Mouse (Mus musculus) T-helper 1 cell (primary cell): ENCODE measurements around the gene Rnaseh2a.

Source experiments
- in situ Hi-C: fragments of 300-600 bp; cut with MboI, MseI; formaldehyde crosslinking; loops from one replicate; pipeline ENCODE4 v1.15.1; 2025; ENCODE audit warnings: high pct_unique_total_duplicates

Rnaseh2a gene

GRCm38 (mm10) chr8:84967532-84968304, 1.8 kb downstream of the Rnaseh2a start:
- in situ Hi-C loops: no loop called here

- in situ Hi-C loops: no loop called here
Measured at GRCm38 (mm10) chr8:84966603-84967002, 3.0 kb downstream of the Rnaseh2a start.

- in situ Hi-C loops: no loop called here
Measured at GRCm38 (mm10) chr8:84965731-84966291, 3.8 kb downstream of the Rnaseh2a start.

DNA sequence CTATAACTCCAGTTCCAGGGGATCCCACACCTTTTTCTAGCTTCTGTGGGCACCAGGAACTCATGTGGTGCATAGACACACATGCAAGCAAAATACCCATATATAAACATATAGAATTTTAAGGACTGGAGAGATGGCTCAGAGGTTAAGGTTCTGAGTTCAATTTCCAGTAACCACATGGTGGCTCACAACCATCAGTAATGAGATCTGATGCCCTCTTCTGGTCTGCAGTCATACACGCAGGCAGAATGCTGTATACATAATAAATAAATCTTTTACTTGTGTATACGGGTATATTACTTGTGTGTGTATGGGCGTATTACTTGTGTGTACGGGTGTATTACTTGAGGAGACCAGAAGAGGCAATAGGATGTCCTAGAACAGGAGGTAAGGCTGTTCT, 5.6 kb downstream of the Rnaseh2a start:
- in situ Hi-C loops: no loop called here

- in situ Hi-C loops: loop anchor here (10.0 kb wide), 1 partner anchor 45 kb away; no protein-coding TSS in a partner anchor
Measured at GRCm38 (mm10) chr8:84959811-84960210, 9.8 kb downstream of the Rnaseh2a start.

- in situ Hi-C loops: loop anchor here (10.0 kb wide), 1 partner anchor 48 kb away; no protein-coding TSS in a partner anchor
Measured at GRCm38 (mm10) chr8:84956768-84957167, 12.8 kb downstream of the Rnaseh2a start.

DNA sequence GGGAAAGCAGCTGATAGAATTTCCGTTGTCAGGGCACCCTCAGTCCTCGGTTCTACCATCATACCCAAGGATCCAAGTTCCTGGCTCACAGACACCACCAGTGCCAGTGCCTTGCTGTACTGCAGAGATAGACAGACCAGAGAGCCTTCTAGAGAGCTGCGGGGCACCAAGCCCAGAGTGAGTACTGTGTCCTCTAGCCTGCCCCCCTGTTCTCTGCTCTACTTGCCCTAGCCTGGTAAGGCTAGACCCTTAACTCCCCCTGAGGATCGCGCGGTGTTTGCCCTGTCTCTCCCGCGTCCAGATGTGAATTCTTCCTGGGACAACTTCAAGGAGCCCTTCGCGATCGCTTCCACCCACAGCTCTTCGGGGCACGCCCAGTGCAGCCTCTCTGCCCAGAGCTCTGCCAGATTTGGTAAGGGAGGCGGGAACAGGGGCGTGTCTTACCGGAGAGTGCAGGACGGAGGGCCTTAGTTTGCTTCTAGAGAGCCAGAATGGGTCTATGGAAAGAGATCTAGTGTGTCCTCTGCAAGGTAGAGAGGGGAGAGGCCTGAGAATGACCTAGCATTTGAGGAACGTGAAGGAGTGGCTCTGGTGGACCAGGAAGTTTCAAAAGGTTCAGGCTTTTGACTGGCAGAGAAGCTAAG, 16.8 kb downstream of the Rnaseh2a start:
- in situ Hi-C loops: loop anchor here (10.0 kb wide), 1 partner anchor 52 kb away; no protein-coding TSS in a partner anchor

- in situ Hi-C loops: loop anchor here (10.0 kb wide), 1 partner anchor 55 kb away; no protein-coding TSS in a partner anchor
Measured at GRCm38 (mm10) chr8:84949753-84950152, 19.8 kb downstream of the Rnaseh2a start.

DNA sequence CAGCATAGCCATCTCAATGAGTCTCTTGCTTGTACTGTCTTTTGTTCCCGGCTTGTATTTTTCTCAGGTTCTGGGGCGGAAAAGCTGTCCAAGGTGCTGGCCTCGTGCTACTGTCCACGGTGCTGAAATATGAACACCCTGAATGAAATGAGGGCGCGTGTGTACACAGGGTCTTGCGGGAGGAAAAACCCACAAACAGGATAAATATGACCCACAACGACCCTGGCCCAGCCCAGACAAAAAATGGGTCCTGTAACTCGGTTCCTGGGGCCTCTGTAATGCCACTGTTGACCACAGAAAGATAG, 22.4 kb downstream of the Rnaseh2a start:
- in situ Hi-C loops: no loop called here

- in situ Hi-C loops: no loop called here
Measured at GRCm38 (mm10) chr8:84946528-84947240, 22.9 kb downstream of the Rnaseh2a start, which contains the start of gene Rtbdn. Rtbdn (plus strand) TSS chr8:84946991.

DNA sequence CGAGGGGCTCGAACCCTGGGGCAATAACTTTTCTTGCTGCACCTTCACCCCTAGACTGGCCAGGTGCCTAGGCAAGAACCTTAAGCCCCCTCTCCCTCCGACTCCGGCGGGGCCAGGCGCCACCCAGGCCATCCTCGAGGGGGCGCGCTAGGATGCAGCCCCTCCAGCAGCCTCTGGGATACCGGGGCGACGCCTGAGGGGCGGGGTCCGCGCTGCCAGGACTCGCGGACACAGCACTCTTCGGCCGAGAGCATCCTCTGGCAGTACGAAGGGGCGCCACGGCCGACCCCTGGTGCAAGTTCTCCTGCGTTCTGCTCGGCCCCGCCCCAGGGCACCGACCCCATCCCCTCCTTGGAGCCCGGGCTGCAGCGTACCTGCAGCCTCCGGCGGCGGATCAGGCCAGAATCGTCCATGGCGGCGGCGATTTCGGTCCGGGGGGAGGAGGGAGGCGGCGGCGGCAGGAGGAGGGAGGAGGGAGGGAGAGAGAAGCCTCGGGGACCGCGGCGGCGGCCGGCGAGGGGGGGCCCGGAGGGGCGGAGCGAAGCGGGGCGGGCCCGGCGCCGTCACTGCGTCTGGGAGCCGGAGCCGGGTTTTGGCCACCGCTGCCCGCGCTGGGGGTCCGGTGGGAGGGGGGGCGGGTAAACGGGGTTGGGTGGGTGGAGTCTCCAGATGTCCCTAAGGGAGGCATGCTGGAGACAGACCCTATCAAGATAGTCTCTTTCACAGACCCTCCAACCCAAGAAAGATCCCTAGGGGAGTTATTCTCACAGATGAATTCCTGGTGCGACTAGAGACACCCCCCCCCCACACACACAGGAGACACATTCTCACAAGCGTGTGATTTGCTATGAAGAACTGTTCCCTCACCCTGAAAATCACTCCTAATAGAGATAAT, 23.7 kb downstream of the Rnaseh2a start:
- in situ Hi-C loops: no loop called here

GRCm38 (mm10) chr8:84945235-84945632, 24.3 kb downstream of the Rnaseh2a start:
- in situ Hi-C loops: no loop called here

- in situ Hi-C loops: no loop called here
Measured at GRCm38 (mm10) chr8:84944478-84945160, 24.9 kb downstream of the Rnaseh2a start.

- in situ Hi-C loops: no loop called here
Measured at GRCm38 (mm10) chr8:84943699-84944098, 25.9 kb downstream of the Rnaseh2a start.

DNA sequence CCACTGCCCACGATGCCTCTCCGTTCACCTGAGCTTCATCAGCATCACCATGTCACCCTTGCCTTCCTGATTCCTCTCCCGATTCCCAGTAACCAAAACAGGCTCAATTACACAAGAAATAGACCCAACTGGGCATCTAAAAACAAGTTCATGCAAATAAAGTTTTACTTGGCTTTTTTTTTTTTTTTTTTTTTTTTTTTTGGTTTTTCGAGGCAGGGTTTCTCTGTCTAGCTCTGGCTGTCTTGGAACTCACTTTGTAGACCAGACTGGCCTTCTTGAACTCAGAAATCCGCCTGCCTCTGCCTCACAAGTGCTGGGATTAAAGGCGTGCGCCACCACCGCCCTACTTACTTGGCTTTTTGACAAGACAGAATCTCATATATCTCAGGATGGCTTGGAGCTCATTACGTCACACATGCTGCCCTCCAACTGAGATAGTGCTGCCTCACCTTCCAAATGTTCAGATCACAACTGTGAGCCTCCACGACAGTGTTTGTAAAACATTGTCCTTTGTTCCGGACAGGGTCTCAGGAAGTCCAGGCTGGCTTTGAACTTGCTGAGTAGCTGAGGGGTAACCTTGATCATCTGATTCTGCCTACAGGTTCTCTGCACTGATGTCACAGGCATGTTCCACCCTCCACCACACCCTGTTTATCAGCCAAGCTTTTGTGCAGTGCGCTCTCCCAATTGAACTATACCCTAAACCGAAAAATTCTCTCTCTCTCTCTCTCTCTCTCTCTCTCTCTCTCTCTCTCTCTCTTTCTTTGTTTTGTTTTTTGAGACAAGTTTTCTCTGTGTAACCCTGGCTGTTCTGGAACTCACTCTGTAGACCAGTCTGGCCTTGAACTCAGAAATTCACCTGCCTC, 31.7 kb downstream of the Rnaseh2a start:
- in situ Hi-C loops: no loop called here

GRCm38 (mm10) chr8:84936962-84937546, 32.5 kb downstream of the Rnaseh2a start, which contains the start of gene Mast1:
Mast1 (minus strand) TSS chr8:84937359.
- in situ Hi-C loops: no loop called here

DNA sequence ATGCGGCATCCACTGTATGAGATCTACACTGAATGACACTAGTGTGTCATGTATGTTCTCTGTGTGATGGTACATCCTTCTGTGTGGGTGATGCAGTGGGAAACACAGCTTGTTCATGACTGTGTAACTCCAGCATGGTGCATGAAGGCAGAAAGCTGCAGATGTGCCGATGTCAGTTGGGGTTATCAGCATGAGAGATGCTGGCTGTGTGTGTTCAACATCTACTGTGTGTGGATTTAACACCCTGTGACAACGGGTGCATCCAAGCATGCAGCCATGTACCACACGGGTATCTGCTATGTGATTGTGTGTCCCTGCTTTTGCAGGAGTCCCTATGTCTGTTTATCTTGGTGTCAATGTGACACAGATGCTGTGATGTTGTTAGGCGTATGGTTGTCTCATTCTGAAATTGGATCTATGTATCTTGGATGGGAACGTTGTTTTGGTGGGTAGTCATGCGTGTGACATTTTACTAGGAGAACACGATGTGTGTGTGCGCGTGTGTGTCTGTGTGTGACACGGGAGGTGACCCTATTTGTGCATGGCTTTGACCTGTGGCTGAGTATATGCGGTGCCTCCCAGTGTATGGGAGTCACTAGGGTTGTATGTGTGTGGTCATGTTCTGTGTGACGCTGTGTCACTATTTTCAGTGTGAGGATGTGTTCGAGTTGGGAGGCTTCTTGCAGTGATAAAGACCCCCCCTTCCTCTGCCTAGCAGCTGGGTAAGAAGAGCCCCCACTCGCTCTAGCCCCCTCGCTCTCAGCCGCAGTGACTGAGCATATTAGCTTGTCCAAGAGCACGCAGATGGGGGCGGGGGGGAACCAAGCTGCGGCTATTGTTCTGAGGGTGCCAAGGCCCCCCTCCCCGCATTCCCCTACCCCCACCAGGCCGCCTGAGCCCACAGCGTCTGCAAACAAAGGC, 33.3 kb downstream of the Rnaseh2a start:
- in situ Hi-C loops: no loop called here

- in situ Hi-C loops: no loop called here
Measured at GRCm38 (mm10) chr8:84935489-84935888, 34.1 kb downstream of the Rnaseh2a start.
